Mouse (Mus musculus): ENCODE measurements around the gene Fam71e1. TPM values are rescaled to one million over a fixed set of nuclear protein-coding genes. Genes with fewer than 3 reads are reported as not detected.

The Fam71e1 gene
- polyA plus RNA-seq, 1 experiment from 2014 or later, result 4.1 TPM

DNA sequence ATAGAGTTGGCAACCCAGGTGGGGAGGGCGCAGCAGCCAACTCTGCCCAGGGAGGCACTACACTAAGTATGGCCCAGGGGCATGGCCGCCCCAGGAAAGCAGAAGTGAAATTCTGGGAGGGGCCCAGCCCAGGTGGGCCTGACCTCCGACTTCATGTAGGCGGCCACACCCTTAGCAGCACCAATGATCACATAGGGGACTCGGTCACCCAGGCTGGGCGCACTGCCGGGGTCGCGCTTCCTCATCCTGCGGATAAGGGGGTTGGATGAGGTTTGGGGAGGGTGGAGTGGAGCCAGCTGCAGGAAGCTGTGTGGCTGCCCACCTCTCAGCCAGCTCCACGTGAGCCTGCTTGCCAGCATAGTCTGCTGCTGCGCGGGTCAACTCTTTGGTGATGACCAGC, 37.9 kb downstream of the Fam71e1 start:
- no peak overlapping the region for H3K9ac ChIP-seq (replicated peaks)
- peaks cover 36% of the 10 kb centered on the region for H3K36me3 ChIP-seq (replicated peaks; ENCODE audit: insufficient read depth, low read length)
- TF ChIP-seq EP300 (IDR thresholded peaks at IDR 0.05; ENCODE audit: low read depth) (no peak), CTCF (IDR thresholded peaks at IDR 0.05; ENCODE audit: low read depth) (no peak)
- H3K4me2 ChIP-seq (ENCODE audit: low read depth, low read length), result no peak overlapping the region
- H3K9me3 ChIP-seq (ENCODE audit: low read length), result no peaks in the 10 kb centered on the region
- DNase-seq (peak; percentile 67), ATAC-seq (peak; percentile 62)
- H3K4me3 ChIP-seq (ENCODE audit: low read depth, low read length), result no peak overlapping the region
- H3K4me1 ChIP-seq (ENCODE audit: insufficient read depth), result no peaks in the 10 kb centered on the region
- WGBS (ENCODE audit: insufficient replicate concordance), result 71% methylated on average over 13 of the region's 13 CpGs
- H3K27ac ChIP-seq (ENCODE audit: low read depth), result peak overlapping the region; percentile 58
- H3K27me3 ChIP-seq (ENCODE audit: insufficient read depth, low read length), result no peaks in the 10 kb centered on the region

DNA sequence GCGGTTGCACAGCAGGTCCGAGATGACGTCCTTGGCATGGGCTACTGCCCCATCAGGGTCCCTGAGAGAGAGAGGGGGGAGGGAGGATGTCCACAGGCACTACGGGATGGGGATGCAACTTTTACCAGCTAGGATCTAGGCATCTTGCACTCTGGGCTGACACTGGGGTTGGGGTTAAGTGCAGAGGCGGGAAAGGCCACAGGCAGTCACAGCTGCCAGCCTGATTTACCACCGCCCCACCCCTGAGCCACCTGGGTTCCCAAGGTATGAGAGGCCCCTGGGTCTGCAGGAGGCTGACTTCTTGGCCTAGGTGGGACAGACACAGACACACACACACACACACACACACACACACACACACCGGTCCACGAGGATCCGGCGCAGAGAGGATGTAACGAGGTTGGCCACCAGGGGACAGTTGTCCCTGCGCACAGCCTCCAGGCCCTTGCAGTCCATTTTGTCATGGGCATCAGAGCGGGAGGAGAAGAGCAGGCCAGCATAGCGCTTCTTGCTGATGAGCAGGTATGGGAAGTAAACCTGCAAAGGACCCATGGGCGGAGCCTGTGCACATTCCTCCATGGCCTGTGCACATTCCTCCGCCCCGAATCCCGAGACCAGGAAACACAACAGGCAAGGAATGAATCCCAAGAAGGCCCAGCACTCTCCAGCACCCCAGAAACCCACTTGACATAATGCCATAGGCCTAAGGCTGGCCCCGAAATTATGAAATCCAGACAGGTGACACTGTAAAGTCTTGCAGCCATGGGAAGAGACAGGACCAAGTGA, 38.5 kb downstream of the Fam71e1 start:
- Histone ChIP-seq H3K4me1 (ENCODE audit: insufficient read depth) (no peaks in the 10 kb centered on the region), H3K9me3 (ENCODE audit: low read length) (no peaks in the 10 kb centered on the region), H3K36me3 (replicated peaks; ENCODE audit: insufficient read depth, low read length) (peaks cover 41% of the 10 kb centered on the region), H3K27me3 (ENCODE audit: insufficient read depth, low read length) (no peaks in the 10 kb centered on the region), H3K9ac (replicated peaks) (no peak overlapping the region), H3K4me3 (ENCODE audit: low read depth, low read length) (no peak overlapping the region), H3K27ac (ENCODE audit: low read depth) (peak overlapping the region; percentile 57; the same call in 1 of the 2 replicates), H3K4me2 (ENCODE audit: low read depth, low read length) (no peak overlapping the region)
- ATAC-seq (no peak), DNase-seq (no peak)
- WGBS (ENCODE audit: insufficient replicate concordance), result 86% methylated on average over 19 of the region's 19 CpGs
- TF ChIP-seq EP300 (IDR thresholded peaks at IDR 0.05; ENCODE audit: low read depth) (no peak), CTCF (IDR thresholded peaks at IDR 0.05; ENCODE audit: low read depth) (peak; percentile 46; the same call in 1 of the 2 replicates)

DNA sequence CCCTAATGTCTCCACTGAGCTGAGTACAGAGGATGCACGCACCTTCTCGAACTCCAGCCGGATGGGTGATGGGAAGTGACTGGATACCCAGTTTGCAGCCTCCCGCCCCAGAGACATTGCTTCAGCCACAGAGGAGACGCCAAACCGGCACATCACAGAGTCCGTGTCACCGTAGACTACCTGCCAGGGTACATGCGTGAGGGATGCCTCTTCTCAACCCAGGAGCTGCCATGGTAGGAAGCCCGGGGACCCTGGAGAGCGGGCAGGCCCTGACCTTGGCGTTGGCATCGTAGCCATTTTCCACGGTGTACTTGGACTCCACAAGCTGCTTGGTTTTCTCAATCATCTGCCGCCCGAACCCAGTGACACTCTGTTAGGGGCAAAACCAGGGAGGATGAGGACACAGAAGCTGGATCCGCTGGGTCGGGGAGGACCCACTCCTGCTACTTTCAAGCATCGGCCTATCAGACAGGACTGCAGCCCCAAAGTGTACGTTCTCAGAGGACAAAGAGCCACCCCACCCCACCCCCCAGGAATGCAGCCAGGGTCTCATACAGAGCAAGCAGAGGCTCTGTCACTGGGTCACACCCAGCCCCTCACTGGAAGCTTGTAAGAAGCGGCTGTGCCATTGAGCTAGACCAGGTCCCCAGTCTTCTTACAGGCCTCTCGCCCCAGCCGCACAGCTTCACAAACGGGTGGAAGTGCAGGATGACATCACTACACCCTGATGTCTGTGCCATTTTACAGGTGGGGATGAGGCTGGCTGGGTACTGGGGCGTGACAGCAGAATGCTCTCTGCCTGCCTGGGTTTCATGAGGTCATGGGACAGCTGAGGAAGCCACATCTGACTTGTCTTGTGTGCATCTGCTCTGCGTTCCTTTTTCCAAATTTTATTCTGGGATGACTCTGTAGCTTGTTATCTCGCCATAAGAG, 39.5 kb downstream of the Fam71e1 start:
- ATAC-seq, result no peak
- Histone ChIP-seq H3K4me3 (ENCODE audit: low read depth, low read length) (no peak overlapping the region), H3K27ac (ENCODE audit: low read depth) (no peak overlapping the region), H3K9me3 (ENCODE audit: low read length) (no peaks in the 10 kb centered on the region), H3K4me2 (ENCODE audit: low read depth, low read length) (no peak overlapping the region), H3K36me3 (replicated peaks; ENCODE audit: insufficient read depth, low read length) (peaks cover 52% of the 10 kb centered on the region), H3K9ac (replicated peaks) (no peak overlapping the region), H3K27me3 (ENCODE audit: insufficient read depth, low read length) (no peaks in the 10 kb centered on the region), H3K4me1 (ENCODE audit: insufficient read depth) (no peaks in the 10 kb centered on the region)
- no peak for DNase-seq
- 84% methylated on average over 27 of the region's 27 CpGs for WGBS (ENCODE audit: insufficient replicate concordance)
- TF ChIP-seq EP300 (IDR thresholded peaks at IDR 0.05; ENCODE audit: low read depth), result no peak
- no peak for TF ChIP-seq CTCF (IDR thresholded peaks at IDR 0.05; ENCODE audit: low read depth)

DNA sequence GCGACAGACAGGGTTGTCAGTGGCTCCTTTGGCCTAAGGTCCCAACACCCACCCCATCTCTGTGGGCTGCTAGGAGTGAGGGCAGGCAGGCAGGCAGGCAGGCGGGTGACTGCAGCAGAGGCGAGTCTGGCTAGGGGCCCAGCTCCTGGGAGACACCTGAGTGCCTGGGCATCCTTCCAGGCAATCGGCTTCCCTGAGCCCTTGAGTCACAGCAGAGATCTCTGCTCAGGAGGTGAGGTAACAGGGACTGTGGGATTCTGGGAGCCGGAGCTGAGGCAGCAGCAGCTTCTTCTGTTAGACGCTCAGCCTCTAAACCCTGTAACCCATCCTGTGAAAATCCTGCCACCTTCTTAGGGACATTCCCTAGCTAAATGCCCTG, 40.2 kb downstream of the Fam71e1 start:
- Histone ChIP-seq H3K36me3 (replicated peaks; ENCODE audit: insufficient read depth, low read length) (peaks cover 58% of the 10 kb centered on the region), H3K4me1 (ENCODE audit: insufficient read depth) (no peaks in the 10 kb centered on the region), H3K4me3 (ENCODE audit: low read depth, low read length) (no peak overlapping the region), H3K27me3 (ENCODE audit: insufficient read depth, low read length) (no peaks in the 10 kb centered on the region), H3K9me3 (ENCODE audit: low read length) (no peaks in the 10 kb centered on the region), H3K4me2 (ENCODE audit: low read depth, low read length) (no peak overlapping the region), H3K27ac (ENCODE audit: low read depth) (no peak overlapping the region), H3K9ac (replicated peaks) (no peak overlapping the region)
- WGBS (ENCODE audit: insufficient replicate concordance), result 85% methylated on average over 6 of the region's 6 CpGs
- TF ChIP-seq CTCF (IDR thresholded peaks at IDR 0.05; ENCODE audit: low read depth) (no peak), EP300 (IDR thresholded peaks at IDR 0.05; ENCODE audit: low read depth) (no peak)
- DNase-seq (no peak), ATAC-seq (no peak)

DNA sequence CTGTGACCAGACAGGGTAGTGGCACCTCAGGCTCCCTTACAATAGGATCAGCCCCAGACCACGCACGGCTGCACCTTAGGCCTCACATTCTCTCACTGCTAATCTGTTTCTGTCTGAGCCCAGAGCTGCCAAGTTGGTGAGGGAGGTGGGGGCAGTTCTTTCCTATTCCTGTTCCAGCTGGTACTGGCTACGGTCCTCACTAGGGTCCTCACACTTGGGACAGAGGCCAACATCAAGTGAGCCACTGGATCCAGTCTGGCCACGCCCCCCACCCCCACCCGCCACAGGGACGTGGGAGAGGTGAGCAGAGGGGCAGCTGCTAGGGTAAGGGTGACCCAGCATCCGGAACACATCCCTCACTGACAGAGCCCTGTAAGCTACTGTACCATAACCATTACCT, 40.6 kb downstream of the Fam71e1 start:
- Histone ChIP-seq H3K36me3 (replicated peaks; ENCODE audit: insufficient read depth, low read length) (peaks cover 62% of the 10 kb centered on the region), H3K4me2 (ENCODE audit: low read depth, low read length) (no peak overlapping the region), H3K27me3 (ENCODE audit: insufficient read depth, low read length) (no peaks in the 10 kb centered on the region), H3K4me1 (ENCODE audit: insufficient read depth) (no peaks in the 10 kb centered on the region), H3K9me3 (ENCODE audit: low read length) (no peaks in the 10 kb centered on the region), H3K9ac (replicated peaks) (no peak overlapping the region), H3K27ac (ENCODE audit: low read depth) (no peak overlapping the region), H3K4me3 (ENCODE audit: low read depth, low read length) (no peak overlapping the region)
- ATAC-seq, result no peak
- no peak for TF ChIP-seq EP300 (IDR thresholded peaks at IDR 0.05; ENCODE audit: low read depth)
- TF ChIP-seq CTCF (IDR thresholded peaks at IDR 0.05; ENCODE audit: low read depth), result no peak
- WGBS (ENCODE audit: insufficient replicate concordance), result 83% methylated on average over 7 of the region's 7 CpGs
- DNase-seq, result no peak

DNA sequence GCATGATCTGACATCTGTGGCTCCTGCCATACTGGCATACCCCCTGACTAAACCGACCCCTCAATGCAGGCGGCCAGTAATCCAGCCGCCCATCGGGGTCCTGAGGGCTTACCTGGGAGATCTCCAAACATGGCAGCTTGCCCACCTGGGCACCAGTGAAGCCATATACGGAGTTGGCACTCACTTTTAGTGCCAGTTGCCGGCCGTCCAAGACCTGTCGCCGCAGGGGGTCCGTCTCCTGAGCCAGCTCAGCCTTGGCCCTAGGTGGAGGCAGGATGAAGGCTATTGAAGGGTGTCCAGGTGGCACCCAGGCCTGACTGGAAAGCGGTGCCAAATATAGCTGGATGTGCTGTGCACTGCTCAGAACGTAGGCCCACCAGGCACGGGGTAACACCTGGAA, 41.1 kb downstream of the Fam71e1 start:
- Histone ChIP-seq H3K4me3 (ENCODE audit: low read depth, low read length) (no peak overlapping the region), H3K4me1 (ENCODE audit: insufficient read depth) (no peaks in the 10 kb centered on the region), H3K27ac (ENCODE audit: low read depth) (no peak overlapping the region), H3K36me3 (replicated peaks; ENCODE audit: insufficient read depth, low read length) (peaks cover 64% of the 10 kb centered on the region), H3K9me3 (ENCODE audit: low read length) (no peaks in the 10 kb centered on the region), H3K4me2 (ENCODE audit: low read depth, low read length) (no peak overlapping the region), H3K9ac (replicated peaks) (no peak overlapping the region), H3K27me3 (ENCODE audit: insufficient read depth, low read length) (no peaks in the 10 kb centered on the region)
- TF ChIP-seq EP300 (IDR thresholded peaks at IDR 0.05; ENCODE audit: low read depth), result no peak
- no peak for TF ChIP-seq CTCF (IDR thresholded peaks at IDR 0.05; ENCODE audit: low read depth)
- no peak for DNase-seq
- WGBS (ENCODE audit: insufficient replicate concordance), result 86% methylated on average over 13 of the region's 13 CpGs
- no peak for ATAC-seq
